9 mouse cellular contexts compared by ENCODE assay signal in the genomic region with DNA sequence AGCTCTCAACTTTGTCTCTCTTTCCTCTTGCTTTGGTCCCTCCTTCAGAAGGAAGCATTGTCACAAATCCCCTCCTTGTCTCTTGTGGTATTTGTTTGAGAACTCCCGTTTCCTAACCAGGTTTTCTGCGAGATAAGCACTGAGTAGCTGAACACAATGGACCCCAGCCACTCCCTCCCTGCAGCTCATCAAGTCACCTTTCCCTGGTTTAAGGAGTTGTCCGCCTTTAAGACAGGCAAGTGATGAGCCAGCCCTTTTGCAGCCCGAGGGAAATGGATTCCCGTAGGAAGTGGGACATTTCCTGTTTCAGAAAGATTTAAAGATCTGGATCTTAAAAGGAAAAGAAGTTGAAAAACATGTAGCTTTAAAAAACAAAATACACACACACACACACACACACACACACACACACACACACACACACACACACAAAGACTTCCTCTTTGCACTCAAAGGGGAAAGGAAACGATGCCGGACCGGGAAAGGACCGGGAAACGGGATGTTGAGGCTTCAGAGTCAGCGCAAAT. TPM values are rescaled to one million over a fixed set of nuclear protein-coding genes. Genes with fewer than 3 reads are reported as not detected.
DNase-seq lines count a peak whose midpoint lies in the region; ATAC-seq and TF ChIP-seq lines count a peak whose summit lies in the region.
"Had no signal": no experiment of that assay in that cellular context is flagged by ENCODE, and none has a peak within 500 bp of the region (broad histone marks: within the 10 kb centered on the region; RNA-seq: fewer than 3 reads in every experiment).

No protein-coding gene starts in this region.

- TF ChIP-seq CTCF in MEL (IDR thresholded peaks at IDR 0.05 in 2 of 3, conservative IDR thresholded peaks at IDR 0.05 in 1 of 3; ENCODE audit: control insufficient read depth in 1 of 3, insufficient read depth in 1 of 3, low read depth in 2 of 3, low read length in 3 of 3, poor library complexity in 1 of 3, severe bottlenecking in 1 of 3), result no peak
- TF ChIP-seq CTCF in lung, postnatal 0 days (IDR thresholded peaks at IDR 0.05), result no peak

- no peak overlapping the region for H3K9ac ChIP-seq in MEL (ENCODE audit: control insufficient read depth, low read depth, low read length, poor library complexity, severe bottlenecking)
- H3K9ac ChIP-seq in lung, postnatal 0 days (replicated peaks; ENCODE audit: low read depth), result no peak overlapping the region
- H3K9ac ChIP-seq in forebrain, embryonic 11.5 days (ENCODE audit: low read length), result no peak overlapping the region
- H3K9ac ChIP-seq: embryonic facial prominence, embryonic 15.5 days; hindbrain, embryonic 15.5 days had no signal

- WGBS in lung, postnatal 0 days, result 40% methylated on average over 11 of the region's 11 CpGs
- WGBS in forebrain, embryonic 11.5 days, result 69% methylated on average over 11 of the region's 11 CpGs

- TF ChIP-seq POLR2A in MEL (IDR thresholded peaks at IDR 0.05; ENCODE audit: control insufficient read depth in 1 of 2, insufficient read depth in 1 of 2, low read depth in 1 of 2, low read length in 2 of 2, poor library complexity in 1 of 2), result no peak

- peaks cover 2 to 7% of the 10 kb centered on the region in 2 experiments; a peak in 2 of 4 replicates for H3K27me3 ChIP-seq in MEL (ENCODE audit: control insufficient read depth in 1 of 2, insufficient read depth in 2 of 2, low read length in 2 of 2)
- no peaks in the 10 kb centered on the region for H3K27me3 ChIP-seq in lung, postnatal 0 days (replicated peaks; ENCODE audit: insufficient read depth, low read length)
- no peaks in the 10 kb centered on the region for H3K27me3 ChIP-seq in forebrain, embryonic 11.5 days (ENCODE audit: control insufficient read depth, insufficient read depth, low read length)
- H3K27me3 ChIP-seq: embryonic facial prominence, embryonic 15.5 days; hindbrain, embryonic 15.5 days had no signal

- no peaks in the 10 kb centered on the region for H3K36me3 ChIP-seq in MEL (ENCODE audit: control insufficient read depth in 1 of 2, insufficient read depth in 2 of 2, low read length in 2 of 2)
- no peaks in the 10 kb centered on the region for H3K36me3 ChIP-seq in lung, postnatal 0 days (ENCODE audit: insufficient read depth, low read length)
- H3K36me3 ChIP-seq in forebrain, embryonic 11.5 days (ENCODE audit: control insufficient read depth, insufficient read depth, low read length), result no peaks in the 10 kb centered on the region
- H3K36me3 ChIP-seq: embryonic facial prominence, embryonic 15.5 days; hindbrain, embryonic 15.5 days had no signal

- H3K9me3 ChIP-seq in MEL (replicated peaks; ENCODE audit: insufficient read depth, low read length), result no peaks in the 10 kb centered on the region
- H3K9me3 ChIP-seq in lung, postnatal 0 days (ENCODE audit: low read length), result no peaks in the 10 kb centered on the region
- H3K9me3 ChIP-seq in forebrain, embryonic 11.5 days (ENCODE audit: control insufficient read depth, low read length), result no peaks in the 10 kb centered on the region
- H3K9me3 ChIP-seq: embryonic facial prominence, embryonic 15.5 days; hindbrain, embryonic 15.5 days had no signal

- ATAC-seq in lung, postnatal 0 days, result peak; percentile 89
- ATAC-seq in forebrain, embryonic 11.5 days (replicated peaks; ENCODE audit: low FRiP score), result no peak

- H3K4me2 ChIP-seq in lung, postnatal 0 days (replicated peaks; ENCODE audit: low read depth, low read length), result no peak overlapping the region
- no peak overlapping the region for H3K4me2 ChIP-seq in forebrain, embryonic 11.5 days (ENCODE audit: low read depth, low read length, severe bottlenecking)
- H3K4me2 ChIP-seq: embryonic facial prominence, embryonic 15.5 days; hindbrain, embryonic 15.5 days had no signal

- H3K27ac ChIP-seq in MEL (ENCODE audit: control insufficient read depth, low read depth, low read length), result no peak overlapping the region
- H3K27ac ChIP-seq in brown adipose tissue, adult 24 weeks (replicated peaks; ENCODE audit: low read depth, low read length), result peak overlapping the region; percentile 53
- no peak overlapping the region for H3K27ac ChIP-seq in lung, postnatal 0 days (ENCODE audit: low read length)
- H3K27ac ChIP-seq in forebrain, embryonic 11.5 days (ENCODE audit: low read depth, low read length), result no peak overlapping the region
- H3K27ac ChIP-seq: embryonic facial prominence, embryonic 15.5 days; hindbrain, embryonic 15.5 days had no signal

- no peaks in the 10 kb centered on the region for H3K4me1 ChIP-seq in MEL (ENCODE audit: control insufficient read depth in 1 of 2, insufficient read depth in 2 of 2, low read length in 2 of 2)
- no peaks in the 10 kb centered on the region for H3K4me1 ChIP-seq in brown adipose tissue, adult 24 weeks (ENCODE audit: control insufficient read depth, insufficient read depth, insufficient read length, low read length)
- H3K4me1 ChIP-seq in lung, postnatal 0 days (ENCODE audit: insufficient read depth, low read depth, low read length), result no peaks in the 10 kb centered on the region
- H3K4me1 ChIP-seq in forebrain, embryonic 11.5 days (replicated peaks; ENCODE audit: control insufficient read depth, insufficient read depth, low read length), result no peaks in the 10 kb centered on the region

- no peak for TF ChIP-seq EP300 in MEL (IDR thresholded peaks at IDR 0.05; ENCODE audit: low read depth in 1 of 2, low read length in 2 of 2)
- peak; percentile 62; the same call in 1 of the 2 replicates for TF ChIP-seq EP300 in lung, postnatal 0 days (IDR thresholded peaks at IDR 0.05)

- DNase-seq in MEL (ENCODE audit: low read depth, low spot score), result peak; percentile 16
- DNase-seq in kidney, adult 9 months, result peak; percentile 28
- DNase-seq in lung, postnatal 0 days (ENCODE audit: low spot score), result peak; percentile 70
- no peak for DNase-seq in layer of hippocampus, postnatal 14 days (ENCODE audit: low spot score in 2 of 2)
- DNase-seq in forebrain, embryonic 11.5 days (ENCODE audit: low spot score), result no peak
- DNase-seq in layer of hippocampus, adult 9-10 months (ENCODE audit: low spot score), result no peak

- no peaks in the 10 kb centered on the region for H3K79me2 ChIP-seq in MEL (ENCODE audit: control insufficient read depth, insufficient read depth, low read length, poor library complexity)

- H3K4me3 ChIP-seq in MEL (ENCODE audit: control insufficient read depth in 1 of 2, insufficient read depth in 1 of 2, low read depth in 2 of 2, low read length in 2 of 2), result no peak overlapping the region
- peak overlapping the region; percentile 37 for H3K4me3 ChIP-seq in brown adipose tissue, adult 24 weeks (ENCODE audit: insufficient read depth, low read depth, low read length)
- H3K4me3 ChIP-seq in lung, postnatal 0 days (ENCODE audit: low read depth, low read length), result no peak overlapping the region
- H3K4me3 ChIP-seq in forebrain, embryonic 11.5 days (ENCODE audit: low read depth, low read length), result no peak overlapping the region
- H3K4me3 ChIP-seq: embryonic facial prominence, embryonic 15.5 days; hindbrain, embryonic 15.5 days had no signal

- no peak for TF ChIP-seq RAD21 in MEL (IDR thresholded peaks at IDR 0.05; ENCODE audit: low read depth, low read length)

TF ChIP-seq in MEL, 35 proteins besides CTCF, POLR2A, EP300 and RAD21:
- no peak for TF ChIP-seq NRF1 (IDR thresholded peaks at IDR 0.05; ENCODE audit: insufficient read depth, low read depth, low read length, poor library complexity, severe bottlenecking)
- no peak for TF ChIP-seq MEF2A (IDR thresholded peaks at IDR 0.05; ENCODE audit: extremely low read depth, insufficient replicate concordance, low read depth, low read length, poor library complexity, severe bottlenecking)
- TF ChIP-seq SMC3 (IDR thresholded peaks at IDR 0.05; ENCODE audit: low read depth, low read length), result no peak
- no peak for TF ChIP-seq HCFC1 (IDR thresholded peaks at IDR 0.05; ENCODE audit: low read depth, low read length)
- TF ChIP-seq TAL1 (IDR thresholded peaks at IDR 0.05; ENCODE audit: low read length), result no peak

RNA-seq across cellular contexts. Expression of a gene that starts 16.9 kb away (rescaled TPM):
- 0.82 and 1.1 TPM in 2 replicates for total RNA-seq in MEL (2012; rRNA removed)
- 1 to 10 TPM in 1 of 2 experiments, not detected in 1; 2.5 TPM for polyA plus RNA-seq in MEL (2012; ENCODE audit: insufficient read depth in 1 of 2, insufficient read length in 2 of 2, low read depth in 1 of 2, low replicate concordance in 2 of 2, missing spikeins in 1 of 2)
- polyA plus RNA-seq in brown adipose tissue, adult 24 weeks (2012; ENCODE audit: insufficient read depth, insufficient read length, missing spikeins), result 3.3 and 5.7 TPM in 2 replicates
- polyA plus RNA-seq in lung, postnatal 0 days (2015; fragmentation: Nextera tagmentation; extraction: Ambion mirVana), result 35.7 and 41.4 TPM in 2 replicates
- 1 to 10 TPM; 4.3 to 6.0 TPM for total RNA-seq in layer of hippocampus, postnatal 14 days (2021)
- 9.0 and 9.9 TPM in 2 replicates for polyA plus RNA-seq in forebrain, embryonic 11.5 days (2014; fragmentation: Nextera tagmentation; extraction: Ambion mirVana)

RNA-seq across cellular contexts. Expression of a gene that starts 34.5 kb away (rescaled TPM):
- total RNA-seq in MEL (2012; rRNA removed), result not detected in 2 replicates
- not detected for polyA plus RNA-seq in MEL (2012; ENCODE audit: insufficient read depth in 1 of 2, insufficient read length in 2 of 2, low read depth in 1 of 2, low replicate concordance in 2 of 2, missing spikeins in 1 of 2)
- 5.7 and 8.2 TPM in 2 replicates for polyA plus RNA-seq in brown adipose tissue, adult 24 weeks (2012; ENCODE audit: insufficient read depth, insufficient read length, missing spikeins)
- polyA plus RNA-seq in lung, postnatal 0 days (2015; fragmentation: Nextera tagmentation; extraction: Ambion mirVana), result 347 and 455 TPM in 2 replicates
- total RNA-seq in layer of hippocampus, postnatal 14 days (2021), result 10 to 100 TPM in 1 of 2 experiments, 1 to 10 TPM in 1; 9.7 to 14.0 TPM
- 13.3 and 14.1 TPM in 2 replicates for polyA plus RNA-seq in forebrain, embryonic 11.5 days (2014; fragmentation: Nextera tagmentation; extraction: Ambion mirVana)

Comparison
In these comparisons a context has a peak if more than half of its experiments do, and no peak if none do; other contexts are left out.
1. DNase-seq: peak in MEL (single experiment), kidney, adult 9 months (single experiment) and lung, postnatal 0 days (single experiment); none in layer of hippocampus, postnatal 14 days (0 of 2), forebrain, embryonic 11.5 days (single experiment) and layer of hippocampus, adult 9-10 months (single experiment).
2. RNA of a gene that starts 34.5 kb away (polyA plus RNA-seq): 347 to 455 TPM in lung, postnatal 0 days; 13.3 to 14.1 TPM in forebrain, embryonic 11.5 days, 5.7 to 8.2 TPM in brown adipose tissue, adult 24 weeks and not detected in MEL; every median in the first group is over 10 times any median in the second.